Mouse (Mus musculus) megakaryocyte, adult 5-6 weeks (primary cell): ENCODE results near the gene Ttn. TPM values are rescaled to one million over a fixed set of nuclear protein-coding genes. Genes with fewer than 3 reads are reported as not detected.
A peak's percentile ranks its signal among the peaks of the same experiment; 100 is the strongest.
"Not testable (repeated sequence)": the region's sequence is repeated elsewhere in the genome, so short reads cannot be mapped to it uniquely, and the experiment has no call there.

Source experiments
- ATAC-seq: 2 replicates; pipeline ENCODE4 v1.8.0; 2016; ENCODE audit warnings: mild to moderate bottlenecking, inconsistent platforms; ENCODE audit not compliant: poor library complexity, severe bottlenecking
- total RNA-seq, 2 experiments: library from RNA; stranded (forward) in 1 of 2; stranded (reverse) in 1 of 2; fragments of 153-499, 151-499 nt in 1 of 2; fragments of 221-1000, 200-1000 nt in 1 of 2; gene quantifications; 2 replicates each; pipeline versions ENCODE4 v1.2.3 to v1.2.4; 2015 to 2017

Gene Ttn
- total RNA-seq (2015) (0.02 TPM in 2 replicates), total RNA-seq (2017) (0.04 and 0.11 TPM in 2 replicates)

DNA sequence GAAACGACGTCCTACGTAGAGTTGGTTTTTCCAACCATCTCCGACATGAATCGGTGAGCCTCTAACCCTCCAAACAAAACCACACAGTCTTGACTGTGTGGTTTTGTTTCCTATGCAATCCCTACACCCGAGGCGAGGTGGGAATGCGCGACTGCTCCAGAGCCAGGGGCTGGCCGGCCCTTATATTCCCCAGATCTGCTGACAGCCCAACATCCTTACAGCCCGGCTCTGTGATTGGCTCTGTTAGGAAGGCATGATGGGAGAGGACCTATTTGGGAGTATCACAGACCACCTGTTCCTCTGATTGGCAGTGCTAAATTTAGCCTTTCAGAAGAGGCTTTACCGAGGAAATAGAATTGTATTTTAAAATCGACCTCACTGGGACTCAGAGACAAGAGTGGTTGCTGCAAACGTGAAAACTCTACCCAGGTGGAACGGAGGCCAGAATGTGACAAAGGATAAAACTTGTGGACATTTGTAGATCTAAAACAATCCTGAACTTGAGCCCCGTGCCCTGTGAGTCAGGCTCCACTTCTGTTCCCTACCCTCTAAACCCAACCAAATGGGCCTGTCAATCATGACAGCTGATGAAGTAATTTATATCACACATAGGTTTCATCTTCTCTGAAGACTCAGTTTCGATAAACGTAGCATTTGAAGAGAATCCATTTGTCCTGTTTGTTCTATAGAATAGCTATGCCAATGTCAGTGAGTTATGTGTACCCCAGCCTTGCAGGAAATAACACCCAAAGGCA, at the start of gene Ttn:
Gene Ttn (minus strand): TSS at position 157 of the 755 bp plus-strand sequence.
- ATAC-seq, result no peak

GRCm38 (mm10) chr2:77020649-77021048, 38.3 kb upstream of the Ttn start:
- no peak for ATAC-seq

DNA sequence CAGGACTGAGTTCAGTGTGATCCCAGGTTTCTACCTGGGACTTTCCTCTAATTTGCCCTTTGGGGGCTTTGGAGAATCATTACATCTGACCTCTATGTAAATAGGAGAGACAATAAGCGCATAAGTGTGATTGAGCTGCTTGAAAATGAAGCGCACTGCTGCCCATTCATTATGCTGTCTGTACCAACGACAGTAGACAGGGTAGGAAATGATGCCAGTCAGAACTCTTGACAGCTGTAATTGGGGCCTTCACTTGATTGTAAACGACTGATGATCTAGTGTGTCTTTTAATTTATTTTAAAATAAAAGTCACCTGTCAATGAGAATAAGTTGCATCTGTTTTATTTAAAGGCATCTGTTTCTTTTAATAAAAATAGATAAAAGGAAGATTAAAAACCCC, 35.4 kb upstream of the Ttn start:
- ATAC-seq, result no peak

DNA sequence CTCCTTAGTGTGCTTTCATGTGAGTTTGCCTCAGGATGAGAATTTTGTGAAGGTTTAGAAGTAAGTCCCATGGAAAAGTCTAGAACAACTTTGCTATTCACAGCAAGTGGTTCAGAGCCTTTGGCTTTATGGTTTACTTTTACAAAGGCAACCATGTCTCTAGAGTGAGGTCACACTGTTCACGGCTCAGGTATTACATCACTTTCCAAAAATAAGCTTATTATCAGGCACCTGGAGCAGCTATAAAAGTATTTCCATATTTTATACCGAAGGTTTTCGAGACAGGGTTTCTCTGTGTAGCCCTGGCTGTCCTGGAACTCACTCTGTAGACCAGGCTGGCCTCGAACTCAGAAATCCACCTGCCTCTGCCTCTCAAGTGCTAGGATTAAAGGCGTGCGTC, 31.1 kb upstream of the Ttn start:
- ATAC-seq, result not testable (repeated sequence)

- no peak for ATAC-seq
Observed at GRCm38 (mm10) chr2:77011981-77012380, 29.6 kb upstream of the Ttn start.

GRCm38 (mm10) chr2:77007015-77007414, 24.7 kb upstream of the Ttn start:
- ATAC-seq, result no peak

DNA sequence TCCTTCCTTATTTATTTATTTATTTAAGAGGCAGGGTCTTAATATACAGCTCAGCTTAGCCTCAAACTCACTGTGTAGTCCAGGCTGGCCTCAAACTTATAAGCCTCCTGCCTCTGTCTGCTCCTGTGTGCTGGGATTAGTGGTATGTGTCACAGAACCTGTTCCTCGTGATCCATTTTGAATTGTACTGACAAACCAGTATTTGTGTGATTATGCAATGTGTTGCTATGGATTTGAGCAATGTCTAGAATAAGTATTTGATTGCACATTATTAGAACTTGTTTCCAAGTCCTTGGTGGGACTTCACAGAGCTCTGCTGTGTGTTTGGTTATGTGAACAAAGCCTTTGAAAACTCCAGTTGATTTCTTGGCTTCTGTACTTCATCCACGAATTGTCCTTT, 20.8 kb upstream of the Ttn start:
- ATAC-seq, result no peak

DNA sequence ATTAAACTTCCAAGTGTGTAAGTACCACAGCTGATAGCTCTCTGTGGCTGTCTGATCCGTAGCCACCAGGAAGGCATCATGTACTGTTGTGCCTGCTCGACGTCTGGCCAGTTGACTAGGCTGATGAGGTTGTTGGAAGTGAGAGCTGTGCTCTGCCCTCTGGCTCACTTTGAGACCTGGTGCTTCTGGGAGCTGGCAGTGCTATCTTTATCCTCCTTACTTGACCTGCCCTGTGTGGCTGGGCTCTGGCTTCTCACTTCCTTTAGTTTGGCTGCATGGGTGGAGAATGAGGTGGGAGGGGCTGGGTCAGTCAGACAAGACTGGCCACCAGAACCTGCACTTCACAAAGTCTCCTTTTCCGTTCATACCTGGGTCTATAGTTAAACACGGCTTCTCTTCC, 16.0 kb upstream of the Ttn start:
- no peak for ATAC-seq

DNA sequence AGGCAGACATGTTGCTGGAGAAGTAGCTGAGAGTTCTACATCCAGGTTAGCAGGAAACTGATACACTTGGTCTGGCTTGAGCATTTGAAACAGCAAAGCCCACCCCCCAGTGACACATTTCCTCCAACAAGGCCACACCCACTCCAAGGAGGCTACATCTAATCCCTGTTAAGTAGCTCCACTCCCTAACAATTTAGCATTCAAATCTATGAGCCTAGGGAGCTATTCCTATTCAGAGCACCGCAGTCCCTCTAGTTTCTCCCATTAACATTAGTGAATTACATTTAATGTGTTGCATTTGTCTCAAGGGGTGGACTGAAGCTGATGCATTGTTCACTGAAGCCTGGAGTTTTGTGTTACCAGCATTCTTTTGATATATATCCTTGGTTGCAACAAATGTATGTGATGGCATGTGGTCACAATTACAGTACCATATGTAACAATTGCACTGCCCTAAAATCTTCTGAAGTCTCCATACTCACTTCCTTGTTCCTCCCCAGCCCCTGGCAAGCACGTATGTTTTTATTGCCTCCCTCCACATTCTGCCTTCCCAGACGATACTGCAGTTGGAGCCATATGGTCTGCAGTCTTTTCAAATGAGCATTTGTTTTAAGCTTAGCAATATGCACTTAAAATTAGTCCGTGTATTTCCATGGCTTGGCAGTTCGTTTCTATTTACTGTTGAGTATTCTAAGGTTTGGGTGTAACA, 10.3 kb upstream of the Ttn start:
- no peak for ATAC-seq

DNA sequence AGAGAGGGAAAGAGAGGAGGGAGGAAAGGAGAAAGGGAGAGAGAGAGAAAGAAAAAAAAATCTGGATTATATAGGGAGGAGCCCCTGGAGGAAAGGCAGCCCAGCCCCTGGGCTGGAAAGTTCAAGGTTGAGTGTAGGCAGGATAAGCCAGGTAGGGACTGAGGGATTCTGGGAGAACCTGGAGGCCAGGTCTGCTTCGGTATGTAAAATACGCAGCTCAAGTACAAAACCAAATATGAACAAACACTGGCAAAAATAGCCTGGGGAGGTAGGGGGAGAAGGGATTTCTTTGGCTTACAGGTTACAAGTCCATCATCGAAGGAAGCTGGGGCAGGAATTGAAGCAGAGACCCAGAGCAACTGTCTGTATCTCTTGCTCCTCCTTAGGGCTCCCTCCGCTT, 5.0 kb upstream of the Ttn start:
- no peak for ATAC-seq

DNA sequence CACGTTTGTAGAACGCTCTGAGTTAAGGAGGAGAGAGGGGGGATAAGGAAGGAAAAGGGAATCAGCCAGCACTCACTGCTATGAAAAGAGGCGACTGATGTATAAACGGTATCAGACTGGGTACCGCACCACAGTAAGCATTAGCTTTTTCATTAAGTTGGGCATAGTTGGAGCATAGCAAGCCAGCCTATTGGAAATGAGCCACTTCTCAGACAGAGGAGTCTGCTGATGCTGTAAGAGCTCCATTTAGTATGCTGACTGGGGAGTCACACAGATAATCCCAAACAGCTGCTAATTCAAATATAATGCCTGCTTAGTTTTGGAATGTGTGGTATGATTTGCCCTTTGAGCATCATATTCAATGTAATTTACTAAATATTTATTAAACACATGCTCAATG, 2.0 kb upstream of the Ttn start:
- no peak for ATAC-seq

DNA sequence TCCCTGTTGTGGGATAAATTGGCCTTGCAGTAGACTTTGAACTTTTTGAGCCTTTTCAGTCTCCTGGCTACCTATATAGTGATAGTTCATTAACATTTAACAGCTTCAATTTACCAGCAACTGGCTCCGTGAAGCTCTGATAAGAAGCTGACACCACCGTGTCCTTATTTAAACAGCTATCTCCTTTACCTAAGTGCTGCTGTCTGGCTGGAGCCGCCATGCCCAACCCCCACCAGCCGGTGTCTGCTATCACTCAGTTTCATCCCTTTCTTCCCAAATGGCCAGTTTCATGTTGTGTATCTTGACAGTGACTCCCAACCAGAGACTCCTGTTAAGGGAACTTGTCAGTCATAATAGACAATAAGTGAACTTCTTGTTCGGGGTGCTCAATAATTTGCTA, 1.3 kb upstream of the Ttn start:
- no peak for ATAC-seq

GRCm38 (mm10) chr2:76981717-76982116, 630 bp downstream of the Ttn start:
- no peak for ATAC-seq

GRCm38 (mm10) chr2:76980146-76980545, 2.2 kb downstream of the Ttn start:
- peak; percentile 73 for ATAC-seq

DNA sequence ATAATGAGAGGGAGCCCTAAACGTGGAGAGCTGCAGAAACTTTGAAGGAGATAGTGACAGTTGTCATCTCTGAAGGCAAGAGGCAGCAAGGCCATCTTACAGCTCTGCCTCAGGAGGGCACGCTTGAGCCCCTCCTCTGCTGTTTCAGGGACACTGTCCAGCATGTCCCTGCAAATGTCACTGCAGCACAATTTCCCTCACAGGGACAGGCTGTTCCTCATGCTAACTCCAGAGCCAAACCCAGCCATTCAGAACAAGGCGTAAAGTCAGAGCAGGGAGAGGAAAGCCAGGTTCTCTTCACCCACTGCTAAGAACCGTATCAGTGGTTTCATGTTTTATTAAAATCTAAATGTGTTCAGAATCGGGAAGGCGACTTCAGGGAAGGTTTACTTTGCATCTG, 4.7 kb downstream of the Ttn start:
- ATAC-seq, result no peak

GRCm38 (mm10) chr2:76972051-76972450, 10.3 kb downstream of the Ttn start:
- ATAC-seq, result no peak

DNA sequence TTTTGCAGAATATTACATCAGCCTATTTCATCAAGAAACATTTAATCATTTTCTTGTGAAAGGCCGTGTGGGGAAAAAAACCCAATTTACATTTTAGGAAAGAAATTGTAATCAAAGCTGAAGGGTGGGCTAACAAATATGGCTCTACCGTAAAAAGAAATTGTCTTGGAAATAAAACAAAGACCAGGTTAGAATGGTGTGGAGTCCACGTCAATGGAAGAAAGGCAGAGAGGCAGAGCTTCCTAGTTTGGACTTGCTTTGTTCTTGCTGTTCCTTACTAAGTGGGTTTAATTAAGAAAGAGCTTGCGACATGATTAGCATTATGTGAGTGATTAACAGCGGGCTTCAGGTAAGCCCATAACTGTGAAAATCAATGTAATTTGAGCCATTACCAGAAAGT, 11.3 kb downstream of the Ttn start:
- no peak for ATAC-seq

DNA sequence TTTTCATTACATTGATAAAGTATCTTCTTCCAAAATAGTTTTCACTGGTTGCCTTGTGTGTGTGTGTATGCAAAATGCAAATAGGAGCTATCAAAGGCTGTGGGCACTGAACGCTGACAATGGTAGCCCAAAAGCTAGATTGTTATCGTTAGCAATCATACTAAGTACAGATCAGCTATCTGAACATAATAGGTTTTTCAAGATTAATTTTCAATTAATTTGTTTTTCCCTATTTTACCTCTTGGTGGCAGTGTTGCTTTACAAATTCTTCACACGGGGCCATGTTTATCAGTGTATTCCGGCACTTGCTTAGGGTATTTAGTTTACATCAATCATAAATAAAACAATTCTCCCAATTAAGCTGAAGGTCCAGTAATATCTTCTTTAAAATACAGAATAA, 11.7 kb downstream of the Ttn start:
- ATAC-seq, result no peak

DNA sequence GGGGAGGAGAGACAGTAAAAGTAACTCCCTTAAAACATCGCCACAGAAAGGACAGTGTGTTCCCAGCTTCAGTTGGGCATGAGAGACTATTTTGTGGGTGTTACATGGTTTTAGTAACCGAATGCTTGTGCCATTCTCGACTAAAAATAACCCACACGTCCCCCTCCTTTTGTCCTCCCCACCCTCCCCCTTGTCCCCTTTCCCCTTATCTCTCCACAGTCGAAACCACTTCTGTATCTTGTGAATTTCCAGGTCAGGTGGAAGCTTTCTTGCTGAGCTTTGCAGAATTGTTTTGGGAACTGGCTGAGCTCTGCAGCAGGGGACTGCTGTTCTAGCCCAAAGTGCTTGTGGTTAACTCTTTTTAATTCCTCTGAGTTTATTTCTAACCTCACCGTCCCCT, 12.1 kb downstream of the Ttn start:
- ATAC-seq, result no peak

DNA sequence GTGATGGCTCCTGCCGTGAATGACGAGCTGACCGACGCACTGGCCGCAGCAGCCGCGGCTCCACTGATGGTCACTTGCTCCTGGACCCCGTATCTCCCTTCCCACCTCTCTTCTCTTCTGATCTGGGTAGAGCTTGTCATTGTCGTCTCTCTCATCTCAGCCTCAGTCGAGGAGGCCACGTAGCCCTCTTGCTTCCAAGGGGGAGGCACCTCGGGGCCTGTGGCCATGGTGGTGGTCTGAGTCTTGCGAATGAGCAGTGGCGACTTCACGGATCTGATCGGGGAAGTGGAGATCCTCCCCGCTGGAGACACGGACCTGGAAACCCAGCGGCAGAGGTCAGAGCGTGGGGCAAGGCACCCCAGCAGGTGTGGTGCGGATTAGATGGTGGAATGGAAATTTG, 12.7 kb downstream of the Ttn start:
- no peak for ATAC-seq

DNA sequence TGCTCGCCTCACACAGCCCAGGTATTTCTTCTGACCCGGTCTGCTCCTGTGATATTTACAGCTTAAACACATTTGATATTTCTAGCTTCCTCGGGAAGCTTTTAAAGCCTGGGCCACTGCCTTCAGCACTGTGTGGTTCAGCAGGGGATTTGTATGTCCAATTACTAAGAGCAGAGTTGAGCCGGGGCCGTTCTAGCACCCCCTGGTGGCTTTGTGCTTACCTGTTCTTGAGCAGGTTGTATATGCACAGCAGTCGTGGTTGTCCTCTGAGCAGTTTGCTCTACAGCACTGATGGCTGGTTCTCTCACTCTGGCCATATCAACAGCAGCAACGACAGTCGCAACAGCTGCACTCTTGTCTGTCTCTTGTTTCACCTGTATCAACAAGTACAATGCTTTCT, 13.4 kb downstream of the Ttn start:
- peak; percentile 47 for ATAC-seq

- no peak for ATAC-seq
Observed at GRCm38 (mm10) chr2:76966582-76966981, 15.8 kb downstream of the Ttn start.

DNA sequence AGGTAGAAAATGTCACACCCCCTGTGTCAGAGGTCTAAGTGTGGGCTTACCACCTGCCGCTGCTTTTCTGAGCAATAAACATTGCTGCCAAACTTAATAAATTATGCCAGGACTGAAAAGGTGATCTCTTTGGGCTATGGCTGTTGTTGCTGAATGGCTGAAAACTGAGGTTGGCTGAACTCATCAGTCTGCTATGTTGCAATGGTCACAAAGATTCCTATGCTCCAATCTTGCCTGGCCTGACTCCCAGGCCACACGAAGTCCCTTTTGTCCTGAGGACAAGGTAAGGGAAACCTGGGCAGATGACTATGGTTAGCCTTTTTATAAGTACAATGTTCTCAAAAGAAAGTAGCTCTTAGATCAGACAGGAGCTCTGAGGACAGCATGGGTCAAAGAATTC, 16.3 kb downstream of the Ttn start:
- no peak for ATAC-seq
